Mouse (Mus musculus) MN1 (cell line): ENCODE data around the gene Ypel4.
"Not testable (repeated sequence)": the region's sequence is repeated elsewhere in the genome, so short reads cannot be mapped to it uniquely, and the experiment has no call there.

Source experiments
- DNase-seq: peaks from one replicate; pipeline ENCODE4 v3.0.0-alpha.2; 2016; ENCODE audit warnings: low spot score

Gene Ypel4

GRCm38 (mm10) chr2:84728191-84728590 is 5.7 kb upstream of the Ypel4 start:
- DNase-seq = not testable (repeated sequence)

DNA sequence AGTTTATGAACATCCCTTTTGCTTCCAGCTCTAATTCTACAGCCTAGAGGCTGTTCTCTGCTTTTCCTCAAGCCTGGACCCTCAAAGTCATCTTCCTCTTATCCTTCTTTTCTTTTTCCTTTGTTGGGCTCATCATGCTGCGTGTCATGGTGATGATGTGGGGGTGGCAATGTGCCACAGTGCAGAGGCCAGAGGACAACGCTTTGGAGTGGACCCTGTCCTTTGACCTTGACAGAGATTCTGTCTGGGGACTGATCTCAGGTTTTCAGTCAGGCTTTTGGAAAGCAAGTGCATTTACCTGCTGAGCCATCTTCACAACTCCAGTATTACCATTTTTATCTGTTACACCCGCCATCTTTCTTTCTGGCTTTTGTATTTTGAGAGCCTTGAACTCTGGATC is 2.7 kb upstream of the Ypel4 start:
- no peak for DNase-seq

GRCm38 (mm10) chr2:84732394-84732793 is 1.5 kb upstream of the Ypel4 start:
- no peak for DNase-seq

DNA sequence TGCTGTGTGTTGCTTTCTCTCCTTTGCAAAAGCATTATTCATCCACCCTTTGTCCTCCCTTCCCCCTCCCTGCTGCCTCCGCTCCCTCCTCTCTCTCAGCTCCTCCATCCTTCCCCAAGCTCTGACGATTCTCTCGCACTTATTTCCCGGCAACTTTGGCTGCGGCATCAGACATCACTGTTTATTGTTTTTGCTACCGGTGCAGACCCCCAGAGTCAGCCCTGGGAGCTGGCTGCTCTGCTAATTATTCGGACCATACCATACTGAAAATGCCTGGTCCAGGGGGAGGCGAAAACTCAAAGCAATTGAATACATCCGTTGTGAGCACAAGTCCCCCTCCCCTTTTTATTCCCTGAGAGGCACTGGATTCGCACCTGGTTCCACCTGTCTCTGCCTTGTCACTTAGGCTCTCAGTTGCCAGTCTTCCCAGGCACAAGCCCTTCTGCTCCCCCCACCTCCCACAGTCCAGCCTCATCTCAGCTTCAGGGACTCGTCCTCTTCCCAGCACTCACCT is 550 bp downstream of the Ypel4 start:
- DNase-seq = no peak

- no peak for DNase-seq
Measured at GRCm38 (mm10) chr2:84734919-84735318, 1.1 kb downstream of the Ypel4 start.

GRCm38 (mm10) chr2:84735346-84735920 is 1.6 kb downstream of the Ypel4 start:
- DNase-seq = no peak

- no peak for DNase-seq
Measured at GRCm38 (mm10) chr2:84736312-84737161, 2.7 kb downstream of the Ypel4 start.

- no peak for DNase-seq
Measured at GRCm38 (mm10) chr2:84737451-84737925, 3.6 kb downstream of the Ypel4 start.

DNA sequence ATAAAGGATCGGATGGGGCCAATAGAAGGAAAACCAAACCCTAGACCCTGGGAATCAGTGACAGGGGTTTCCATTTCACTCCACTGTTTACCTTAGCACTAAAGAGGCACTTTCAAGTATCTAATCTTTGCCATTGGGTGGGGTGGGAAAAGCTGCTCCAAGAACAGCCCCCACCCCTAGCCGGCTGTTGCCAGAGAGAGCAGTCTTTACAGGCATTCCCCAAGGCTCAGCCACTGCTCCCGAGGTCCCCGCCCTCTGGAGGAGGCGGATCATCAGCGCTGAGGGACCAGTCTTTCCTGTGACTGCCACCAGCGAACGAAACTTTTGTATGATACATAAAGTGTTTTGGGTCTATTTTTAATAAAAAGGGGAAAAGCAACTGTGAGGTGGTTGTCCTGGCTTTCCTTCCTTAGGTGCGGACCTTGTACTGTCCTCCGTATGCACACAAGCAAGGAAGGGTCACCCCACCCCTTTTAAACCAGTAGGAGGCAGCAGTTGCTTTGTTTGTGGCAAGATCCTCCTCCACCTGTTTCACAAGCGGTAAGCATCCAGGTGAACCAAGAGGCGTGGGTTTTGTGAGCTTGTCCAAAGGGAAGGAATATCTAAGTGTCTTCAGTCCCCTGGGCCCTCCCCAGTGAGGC is 4.5 kb downstream of the Ypel4 start:
- peak; percentile 64 for DNase-seq

DNA sequence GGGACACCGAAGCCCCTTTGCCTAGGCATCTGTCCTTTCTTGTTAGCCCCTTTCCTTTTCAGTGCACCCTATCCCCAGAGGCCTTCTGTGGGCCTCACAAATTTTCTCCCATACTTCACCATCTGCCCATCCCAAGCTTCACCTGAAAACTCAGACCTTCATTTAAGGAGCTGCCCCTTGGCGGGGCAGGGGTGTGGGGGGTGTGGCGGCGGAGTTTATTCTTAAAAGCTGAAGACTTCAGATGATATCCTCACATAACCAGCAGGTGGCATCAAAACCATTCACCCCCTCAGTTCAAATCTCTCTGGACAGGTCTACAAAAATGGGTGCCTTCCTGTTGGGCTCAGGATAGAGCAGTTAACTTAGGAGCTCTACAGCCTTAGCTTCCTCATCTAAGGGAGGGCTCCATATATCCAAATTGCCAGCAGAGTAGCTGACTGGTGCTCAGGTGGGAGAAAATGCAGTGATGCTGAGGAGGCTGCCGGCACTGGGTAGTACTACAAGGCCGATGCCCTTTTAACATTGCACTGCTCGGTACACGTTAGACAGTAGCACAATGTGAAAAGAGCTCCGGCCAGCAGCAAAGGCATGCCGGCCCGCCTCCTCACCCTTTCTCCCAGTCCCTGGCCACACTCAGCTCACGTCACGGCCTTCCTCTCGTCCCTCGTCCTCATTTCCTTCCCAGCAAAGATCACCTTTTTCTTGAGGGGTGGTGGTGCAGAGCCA is 6.9 kb downstream of the Ypel4 start:
- peak; percentile 59 for DNase-seq

- no peak for DNase-seq
Measured at GRCm38 (mm10) chr2:84741841-84742450, 8.1 kb downstream of the Ypel4 start.

GRCm38 (mm10) chr2:84742451-84743283 is 8.8 kb downstream of the Ypel4 start:
- DNase-seq = peak; percentile 41

- DNase-seq = peak; percentile 90
Measured at GRCm38 (mm10) chr2:84743561-84743960, 9.7 kb downstream of the Ypel4 start, which contains the start of gene Gm19426. Gene Gm19426 (minus strand): TSS chr2:84743655.

GRCm38 (mm10) chr2:84744126-84744525 is 10.3 kb downstream of the Ypel4 start:
- DNase-seq = peak; percentile 65

GRCm38 (mm10) chr2:84750115-84750514 is 16.3 kb downstream of the Ypel4 start:
- no peak for DNase-seq

GRCm38 (mm10) chr2:84756245-84756644 is 22.4 kb downstream of the Ypel4 start:
- no peak for DNase-seq

GRCm38 (mm10) chr2:84757026-84757682 is 23.3 kb downstream of the Ypel4 start:
- DNase-seq = no peak

DNA sequence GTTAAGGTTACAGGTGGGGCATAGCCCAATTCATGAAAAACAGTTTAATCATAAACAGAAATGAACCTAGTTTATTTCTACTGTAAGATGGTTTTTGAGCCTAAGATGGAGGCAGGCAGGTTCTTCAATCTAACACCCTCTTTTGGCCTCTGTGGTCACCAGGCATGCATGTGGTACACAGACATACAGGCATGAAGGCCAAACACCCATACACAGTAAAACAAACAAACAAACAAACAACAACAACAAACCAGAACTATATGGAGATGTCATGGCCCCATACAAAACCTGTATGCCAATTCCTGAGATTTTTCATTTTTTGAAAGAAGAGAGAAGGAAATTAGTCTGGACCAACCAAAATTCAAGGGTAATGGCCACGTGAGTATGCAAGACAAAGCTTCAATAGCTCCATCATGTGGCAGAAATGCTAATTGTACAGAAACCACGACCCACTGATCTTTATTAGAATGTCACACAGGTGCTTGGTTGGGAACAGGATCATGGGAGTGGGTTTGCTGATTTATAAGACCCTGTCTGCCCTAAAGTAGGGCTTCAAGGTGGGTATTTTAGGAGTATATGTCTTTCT is 24.8 kb downstream of the Ypel4 start:
- peak; percentile 77 for DNase-seq

GRCm38 (mm10) chr2:84760777-84761176 is 26.9 kb downstream of the Ypel4 start:
- no peak for DNase-seq

DNA sequence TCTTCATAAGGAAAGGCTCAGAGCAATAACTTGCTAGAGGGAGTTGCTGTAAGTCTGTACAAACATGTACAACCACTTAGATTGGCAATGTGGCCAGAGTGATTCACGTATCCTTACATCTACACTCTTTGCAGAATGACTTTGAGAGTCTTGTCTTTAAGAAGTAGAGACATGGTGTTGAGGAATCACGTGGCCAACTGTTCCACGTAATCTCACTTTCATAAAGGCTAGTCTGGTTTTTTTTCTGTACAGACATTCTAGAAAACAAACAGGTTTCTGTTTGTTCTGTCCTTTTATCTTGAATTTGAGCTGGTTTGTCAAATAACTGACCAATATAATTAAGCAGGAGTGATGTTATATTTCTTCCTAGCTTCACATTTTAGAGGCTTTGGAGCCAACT is 27.5 kb downstream of the Ypel4 start:
- no peak for DNase-seq
